Mouse (Mus musculus) myocyte (in vitro differentiated cells): ENCODE measurements around the gene Hspb1.
A peak's percentile ranks its signal among the peaks of the same experiment; 100 is the strongest.

ENCODE experiments used
- CEBPB ChIP-seq: IDR thresholded peaks from 2 replicates; pipeline ENCODE4 v1.6.1; 2011; ENCODE audit warnings: mild to moderate bottlenecking, moderate library complexity; ENCODE audit not compliant: poor library complexity, insufficient read depth, severe bottlenecking
- E2F4 ChIP-seq: IDR thresholded peaks from one replicate; pipeline ENCODE4 v1.6.1; 2011; ENCODE audit warnings: mild to moderate bottlenecking, control low read depth, moderate library complexity; ENCODE audit not compliant: insufficient read depth
- MAX ChIP-seq: IDR thresholded peaks from one replicate; pipeline ENCODE4 v1.6.1; 2011; ENCODE audit warnings: low read depth, mild to moderate bottlenecking, control low read depth
- POLR2A ChIP-seq: IDR thresholded peaks from one replicate; pipeline ENCODE4 v1.6.1; 2011; ENCODE audit warnings: low read depth, mild to moderate bottlenecking, control low read depth, moderate library complexity; ENCODE audit not compliant: insufficient read length
- POLR2AphosphoS2 ChIP-seq: IDR thresholded peaks from one replicate; pipeline ENCODE4 v1.6.1; 2011; ENCODE audit warnings: low read depth, control low read depth; ENCODE audit not compliant: insufficient read length
- TCF12 ChIP-seq: IDR thresholded peaks from one replicate; pipeline ENCODE4 v1.6.1; 2011; ENCODE audit warnings: mild to moderate bottlenecking, control low read depth; ENCODE audit not compliant: poor library complexity, insufficient read depth, severe bottlenecking
- USF1 ChIP-seq: IDR thresholded peaks from one replicate; pipeline ENCODE4 v1.6.1; 2011; ENCODE audit warnings: low read depth, mild to moderate bottlenecking, control low read depth, moderate library complexity

DNA sequence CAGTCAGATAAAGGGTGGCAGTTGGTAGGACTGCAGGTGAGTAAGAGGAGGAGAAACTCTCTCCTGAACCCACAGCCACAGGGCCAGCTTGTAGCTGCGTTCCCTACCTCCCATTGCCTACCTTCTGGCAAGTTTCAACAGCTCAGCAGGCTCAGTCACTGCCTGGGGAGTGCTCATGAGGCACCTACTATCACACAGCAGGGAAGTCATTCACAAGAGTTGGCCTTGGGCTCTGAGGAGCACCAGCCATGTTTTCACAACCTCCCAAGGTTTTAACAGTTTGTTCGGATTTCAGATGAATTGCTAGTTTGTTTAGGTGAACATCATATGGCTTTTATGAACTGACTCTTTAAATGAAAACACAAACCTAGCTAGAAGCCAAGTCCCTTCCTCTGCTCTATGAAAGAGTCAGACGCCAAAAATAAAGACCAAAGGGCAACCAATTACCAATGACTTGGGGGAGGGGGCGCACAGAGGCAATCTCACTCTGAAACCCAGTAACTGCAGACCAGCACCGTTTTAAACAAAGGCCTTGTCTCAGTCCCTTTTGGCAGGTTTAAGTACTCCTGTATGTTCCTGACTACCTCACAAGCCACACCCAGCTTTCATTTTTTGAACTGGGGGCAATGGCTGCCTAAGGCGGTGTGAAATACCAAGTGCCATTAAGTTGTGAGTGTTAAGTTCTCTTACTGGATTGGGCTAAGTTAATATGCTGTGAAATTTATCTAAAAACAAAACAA lies 42.1 kb downstream of the Hspb1 start:
- TF ChIP-seq POLR2A, result peak; percentile 28
- TF ChIP-seq E2F4, result no peak
- TF ChIP-seq TCF12, result no peak
- TF ChIP-seq CEBPB, result no peak
- TF ChIP-seq POLR2AphosphoS2, result peak; percentile 70
- no peak for TF ChIP-seq USF1
- no peak for TF ChIP-seq MAX
